Mouse (Mus musculus): Measurements from ENCODE around the gene Ddost.

Ddost gene

DNA sequence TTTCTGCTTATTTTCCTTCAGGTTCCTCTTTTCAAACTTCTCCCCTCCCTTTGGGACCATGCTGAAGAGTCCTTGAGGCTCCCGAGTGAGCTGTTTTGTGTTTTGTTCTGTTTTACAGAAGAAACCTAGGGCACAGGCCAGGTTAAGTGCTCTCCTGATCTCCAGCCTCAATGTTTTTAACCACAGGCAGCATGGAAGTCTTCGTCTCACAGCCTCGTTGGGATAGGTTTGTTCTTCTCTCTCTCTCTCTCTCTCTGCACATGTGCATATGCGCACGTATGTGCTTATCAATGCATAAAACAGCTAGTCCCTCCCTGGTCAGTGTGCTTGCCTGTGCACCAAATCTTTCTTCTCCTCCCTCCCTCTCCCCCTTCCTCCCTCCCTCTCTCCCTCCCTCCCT lies 32.3 kb downstream of the Ddost start:
- no peak for DNase-seq (ENCODE audit: low read depth, low spot score)

DNA sequence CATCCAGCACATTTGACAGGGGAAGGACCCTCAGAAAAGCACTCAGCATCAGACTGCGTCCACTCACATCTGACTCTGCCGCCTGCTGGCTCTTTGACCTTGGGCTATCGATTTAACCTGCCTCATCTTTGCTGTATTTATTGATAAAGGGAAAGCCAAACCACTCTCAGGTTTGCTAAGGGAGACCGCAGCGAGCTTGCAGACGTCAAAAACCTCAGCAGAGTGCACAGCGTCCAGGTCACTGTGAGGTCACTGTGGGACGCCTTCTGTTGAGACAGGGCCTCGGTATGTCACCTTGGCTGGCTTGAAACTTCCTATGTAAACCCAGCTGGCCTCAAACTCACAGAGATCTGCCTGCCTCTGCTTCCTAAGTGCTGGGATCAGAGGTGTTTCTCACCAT lies 32.8 kb downstream of the Ddost start:
- no peak for DNase-seq (ENCODE audit: low read depth, low spot score)

DNA sequence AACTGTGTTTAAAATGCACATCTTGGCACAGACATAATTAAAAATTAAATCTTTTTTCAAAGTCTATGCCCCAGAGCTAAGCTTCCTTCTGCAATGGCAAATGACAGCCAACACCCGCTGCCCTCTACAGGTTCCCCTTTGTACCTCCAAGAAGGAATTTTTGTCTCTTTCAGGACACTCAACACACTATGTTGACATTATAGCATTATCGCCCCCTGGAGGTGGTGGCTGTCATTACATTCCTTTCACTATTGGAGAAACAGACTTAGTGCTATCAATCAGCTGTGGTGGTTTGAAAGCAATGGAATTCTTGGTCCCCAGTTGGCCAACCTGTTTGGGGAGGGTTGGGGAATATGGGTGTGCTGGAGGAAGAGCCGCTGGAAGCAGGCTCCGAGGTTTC lies 35.4 kb downstream of the Ddost start:
- DNase-seq (ENCODE audit: low read depth, low spot score): peak; percentile 75

DNA sequence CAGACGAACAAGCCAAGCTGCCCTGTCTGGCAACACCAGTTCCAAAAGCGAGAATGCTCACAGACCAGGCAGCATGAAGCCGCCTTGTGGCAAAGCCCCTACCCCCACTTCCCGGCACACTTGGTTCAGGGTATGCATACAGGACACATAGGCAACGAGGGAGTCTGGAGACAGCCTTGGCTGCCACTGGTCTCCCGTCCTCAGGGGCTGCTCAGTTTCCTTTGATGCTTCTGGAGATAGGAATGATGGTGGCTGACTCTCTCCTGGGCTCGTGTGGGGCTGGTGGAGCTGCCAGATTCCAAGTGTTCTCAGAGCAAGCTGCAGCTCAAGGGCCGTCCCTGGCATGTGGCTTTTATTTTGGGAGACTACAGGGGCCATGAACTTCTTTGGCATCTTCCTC lies 36.9 kb downstream of the Ddost start:
- DNase-seq (ENCODE audit: low read depth, low spot score): no peak

DNA sequence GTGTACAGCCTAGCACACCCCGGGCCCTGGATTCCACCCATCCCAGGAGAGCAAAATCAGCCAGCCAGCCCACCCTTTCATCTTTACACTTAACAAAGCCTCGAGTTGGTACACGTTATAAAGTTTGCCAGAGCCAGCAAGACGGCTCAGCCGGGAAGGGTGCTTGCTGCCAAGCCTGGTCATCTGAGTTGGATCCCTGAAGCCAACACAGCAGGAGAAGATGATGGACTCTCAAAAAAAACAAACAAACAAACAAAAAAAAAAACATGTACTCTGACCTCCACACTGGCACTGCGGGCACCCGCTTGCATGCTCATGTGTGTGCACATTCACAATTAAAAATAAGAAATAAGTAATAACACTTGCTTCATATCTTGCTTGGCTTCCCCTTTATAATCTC lies 37.5 kb downstream of the Ddost start:
- DNase-seq (ENCODE audit: low read depth, low spot score): no peak

DNA sequence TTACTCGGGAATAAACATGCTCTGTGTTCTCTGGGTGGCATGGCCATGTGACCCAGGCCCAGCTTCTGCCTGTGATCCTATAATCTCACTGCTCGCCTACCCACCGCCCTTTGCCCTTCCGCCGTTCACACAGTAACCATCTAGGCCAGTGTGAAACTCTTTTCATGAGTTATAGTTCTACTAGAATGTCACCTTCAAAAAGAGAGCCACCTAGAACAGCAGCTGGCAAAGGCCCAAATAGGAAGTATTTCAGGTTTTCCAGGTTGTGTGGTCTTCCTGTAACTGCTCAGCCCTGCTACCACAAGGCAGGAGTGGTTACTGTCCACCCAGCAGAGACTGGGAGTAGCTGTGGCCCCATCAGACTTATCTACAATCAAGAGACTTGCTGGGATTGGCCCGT lies 38.2 kb downstream of the Ddost start:
- DNase-seq (ENCODE audit: low read depth, low spot score): no peak

GRCm38 (mm10) chr4:138343341-138343837 lies 38.9 kb downstream of the Ddost start:
- DNase-seq (ENCODE audit: low read depth, low spot score): no peak

GRCm38 (mm10) chr4:138344891-138345545 lies 40.5 kb downstream of the Ddost start:
- DNase-seq (ENCODE audit: low read depth, low spot score): no peak

DNA sequence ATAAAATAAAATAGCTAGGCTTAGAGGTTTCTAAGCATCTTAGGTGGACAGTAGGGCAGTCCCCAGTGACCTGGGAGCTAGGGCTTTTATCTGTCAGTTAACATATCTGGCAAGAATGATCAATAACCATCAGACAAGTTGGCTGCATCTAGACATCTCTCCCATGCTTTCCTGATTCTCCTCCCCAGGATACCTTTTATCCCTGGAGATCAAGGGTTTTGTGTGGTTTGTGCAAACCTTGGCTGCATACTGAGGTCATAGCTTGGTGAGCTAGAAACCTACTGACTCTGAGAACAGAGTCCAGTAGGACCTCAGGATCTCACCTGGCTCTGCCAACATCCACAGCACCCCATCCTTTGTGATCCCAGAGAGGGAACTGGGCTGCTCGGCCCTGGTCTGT lies 42.8 kb downstream of the Ddost start:
- no peak for DNase-seq (ENCODE audit: low read depth, low spot score)

DNA sequence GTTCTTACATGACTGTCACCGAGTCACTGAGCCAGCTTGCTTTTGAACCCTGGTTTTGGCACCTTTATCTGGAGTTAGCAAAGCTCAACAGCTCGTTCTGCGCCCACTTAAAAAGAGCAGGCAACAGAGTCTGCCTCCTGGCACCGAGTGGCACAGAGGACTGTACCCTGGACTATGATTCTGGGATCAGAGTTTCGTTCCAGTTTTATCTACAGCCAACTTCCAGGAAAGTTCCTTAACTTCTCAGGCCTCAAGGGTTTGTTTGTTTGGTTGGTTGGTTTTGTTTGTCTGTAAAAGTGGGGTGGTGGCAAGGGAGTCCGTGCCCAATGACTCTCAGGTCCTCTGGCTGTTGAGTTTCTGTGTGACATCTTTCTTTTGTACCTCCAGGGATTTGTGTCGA lies 44.2 kb downstream of the Ddost start:
- no peak for DNase-seq (ENCODE audit: low read depth, low spot score)

DNA sequence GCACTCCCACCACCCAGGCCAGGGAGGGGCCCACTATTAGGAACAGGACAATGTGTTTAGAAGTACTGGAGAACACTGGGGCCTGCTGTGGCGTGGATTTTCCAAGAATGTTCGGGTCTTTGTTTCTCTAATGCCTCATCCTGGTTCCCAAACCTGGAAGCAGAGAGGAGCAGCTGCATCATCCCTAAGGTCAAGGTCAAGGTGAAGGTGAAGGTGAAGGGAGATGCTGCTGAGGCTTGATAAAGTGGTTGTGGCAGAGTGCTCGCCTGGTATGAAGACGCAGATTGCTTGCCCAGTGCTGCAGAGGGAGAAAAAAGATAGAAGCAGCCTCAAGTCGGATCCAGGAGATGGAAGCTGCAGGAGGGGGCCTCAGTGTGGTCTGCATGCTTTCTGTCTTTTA lies 47.3 kb downstream of the Ddost start:
- peak; percentile 71 for DNase-seq (ENCODE audit: low read depth, low spot score)

DNA sequence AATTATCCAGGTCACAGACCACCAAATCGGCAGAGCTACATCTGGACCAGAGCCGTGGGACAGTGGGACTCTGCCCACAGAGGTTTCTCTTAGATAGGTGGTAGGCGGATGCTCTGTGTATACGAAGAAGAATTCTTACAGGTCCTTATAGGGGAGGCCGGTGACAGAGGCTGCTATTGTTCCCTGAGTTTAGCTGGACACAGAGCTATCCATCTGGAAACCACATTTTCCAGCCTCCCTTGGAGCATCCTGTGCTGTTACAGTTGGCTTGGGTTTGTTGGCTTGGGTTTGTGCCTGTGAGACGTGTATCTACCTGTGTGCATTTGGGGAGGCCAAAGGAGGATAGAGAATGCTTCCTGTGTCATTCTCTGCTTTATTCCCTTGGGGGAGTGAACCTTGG lies 48.2 kb downstream of the Ddost start:
- DNase-seq (ENCODE audit: low read depth, low spot score): no peak

DNA sequence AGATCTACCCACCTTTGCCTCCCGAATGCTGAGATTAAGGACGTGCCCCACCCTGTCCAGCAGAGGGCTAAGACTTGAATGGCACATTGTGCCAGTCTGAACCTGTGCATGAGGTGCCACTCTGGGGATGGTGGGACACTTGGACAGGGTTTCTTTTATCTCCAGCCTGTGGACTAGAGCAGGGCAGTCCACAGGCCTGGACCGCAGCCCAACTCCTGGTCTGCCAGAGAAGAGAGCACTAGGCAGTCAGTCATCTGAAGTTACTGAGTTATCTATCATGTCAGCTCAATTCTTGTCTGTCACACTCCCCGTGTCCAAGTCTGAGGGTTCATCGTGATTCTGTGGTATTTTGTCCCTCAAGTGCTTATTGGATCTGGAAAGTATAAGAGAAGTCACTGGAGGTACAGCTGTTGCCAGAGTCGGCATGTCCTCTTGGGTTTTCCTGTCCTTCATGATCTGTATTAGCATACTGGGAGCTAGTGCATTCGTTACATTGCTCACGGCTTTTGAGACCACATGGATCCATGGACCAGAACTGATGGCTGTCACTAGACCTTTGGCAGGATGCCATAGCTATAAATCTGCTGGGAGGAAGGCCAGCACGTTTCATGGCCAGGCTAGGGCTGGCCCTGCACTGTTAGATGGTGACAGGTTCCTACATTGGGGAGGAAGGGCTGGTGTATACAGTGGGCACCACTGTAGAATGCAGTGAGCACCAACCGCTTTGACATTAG lies 49.1 kb downstream of the Ddost start:
- no peak for DNase-seq (ENCODE audit: low read depth, low spot score)

GRCm38 (mm10) chr4:138355496-138355895 lies 51.0 kb downstream of the Ddost start:
- no peak for DNase-seq (ENCODE audit: low read depth, low spot score)

DNA sequence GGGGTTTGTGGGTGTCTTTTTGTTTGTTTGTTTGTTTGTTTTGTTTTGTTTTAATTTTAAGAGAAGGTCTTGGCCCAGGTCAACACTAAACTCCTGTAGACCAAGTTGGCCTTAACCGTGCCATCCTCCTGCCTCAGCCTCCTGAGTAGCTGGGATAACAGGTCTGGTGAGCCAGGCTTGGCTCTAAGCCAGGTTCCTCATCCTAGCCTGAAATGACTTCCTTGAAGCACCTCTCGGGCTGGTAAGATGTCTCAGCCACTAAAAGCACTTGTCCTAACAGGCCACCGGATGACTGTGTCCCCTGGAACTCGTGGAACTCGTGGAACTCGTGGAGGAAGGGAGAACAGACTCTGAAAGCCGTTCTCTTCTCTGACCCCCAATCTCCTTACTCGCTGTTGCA lies 51.6 kb downstream of the Ddost start:
- no peak for DNase-seq (ENCODE audit: low read depth, low spot score)

DNA sequence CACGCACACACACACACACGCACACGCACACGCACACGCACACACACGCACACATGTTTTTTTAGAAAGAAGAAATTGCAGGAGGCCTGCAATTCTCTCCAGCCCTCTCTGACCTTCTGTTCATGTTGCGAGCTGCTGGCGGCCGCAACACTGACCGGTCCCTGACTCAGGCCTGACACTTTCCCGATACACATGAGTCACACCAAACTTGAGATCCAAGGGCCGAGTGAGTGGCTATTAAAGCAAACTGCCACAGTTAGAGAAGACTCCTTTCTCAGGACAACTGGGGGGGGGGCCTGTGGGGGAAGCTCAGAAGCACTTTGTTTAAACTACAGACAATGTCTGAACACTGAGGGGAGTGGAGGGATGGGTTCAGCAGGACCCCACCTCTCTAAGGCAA lies 52.0 kb downstream of the Ddost start:
- no peak for DNase-seq (ENCODE audit: low read depth, low spot score)

- DNase-seq (ENCODE audit: low read depth, low spot score): no peak
Observed at GRCm38 (mm10) chr4:138358176-138358575, 53.6 kb downstream of the Ddost start.

DNA sequence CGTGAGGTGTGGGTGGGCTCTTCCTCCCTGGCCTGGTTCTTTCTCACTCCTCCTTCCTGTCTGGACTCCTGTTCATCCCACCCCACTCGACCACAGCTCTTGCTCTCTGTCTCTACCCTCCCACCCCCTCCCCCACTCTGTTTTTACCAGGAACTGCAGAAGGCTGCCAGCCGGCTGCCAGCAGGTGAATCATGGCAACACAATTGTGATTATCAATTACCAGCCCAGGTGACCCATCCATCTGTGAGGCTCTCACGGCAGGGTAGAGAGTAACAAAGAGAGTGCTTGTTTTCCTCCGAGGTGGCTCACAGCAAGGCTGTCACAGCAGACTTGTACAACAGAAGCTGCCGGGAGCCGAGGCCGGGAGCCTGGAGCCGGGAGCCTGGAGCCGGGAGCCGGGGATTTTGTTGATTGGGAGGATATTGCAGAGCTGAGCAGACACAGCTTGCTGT lies 56.9 kb downstream of the Ddost start:
- DNase-seq (ENCODE audit: low read depth, low spot score): no peak
